Mouse (Mus musculus) right cerebral cortex, adult 2 months (tissue): ENCODE measurements at regions not wholly inside any gene's neighbourhood (a gene's known extent, or its start where the extent isn't known, plus 50 kb on each side); places are given as distances from the start of the nearest gene placed in this dataset.
A peak's percentile ranks its signal among the peaks of the same experiment; 100 is the strongest.

Source experiments
- DNase-seq, 2 experiments: peaks; one replicate each; pipeline ENCODE4 v3.0.0; 2021 to 2022; ENCODE audit warnings: low spot score in 2 of 2

GRCm38 (mm10) chr4:98282275-98282674, 100.8 kb downstream of the Tm2d1 start:
- DNase-seq, result no peak

DNA sequence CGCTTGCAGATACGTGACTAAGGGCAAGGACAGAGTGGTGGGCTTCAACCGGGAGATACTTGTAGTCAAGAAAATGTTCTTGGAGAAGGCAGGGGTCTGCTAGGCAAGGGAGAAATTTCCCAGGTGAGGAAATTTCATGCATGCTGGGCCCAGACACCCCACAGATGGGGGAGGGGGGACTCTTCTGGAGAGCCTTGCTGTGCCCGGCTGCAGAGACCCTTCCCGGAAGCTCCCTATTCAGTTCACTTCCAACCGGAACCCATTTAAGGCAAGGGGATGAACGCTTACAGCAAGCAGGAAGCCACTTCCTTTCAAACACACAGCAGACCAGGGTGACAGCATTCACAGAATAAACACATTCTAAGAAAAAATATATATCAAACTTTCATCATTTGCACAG, 124.8 kb downstream of the Tm2d1 start:
- no peak for DNase-seq

- no peak for DNase-seq
These were observed 125.4 kb downstream of the Tm2d1 start for GRCm38 (mm10) chr4:98257711-98258110.

- no peak for DNase-seq
These were observed 128.0 kb downstream of the Tm2d1 start for GRCm38 (mm10) chr4:98254856-98255853.

DNA sequence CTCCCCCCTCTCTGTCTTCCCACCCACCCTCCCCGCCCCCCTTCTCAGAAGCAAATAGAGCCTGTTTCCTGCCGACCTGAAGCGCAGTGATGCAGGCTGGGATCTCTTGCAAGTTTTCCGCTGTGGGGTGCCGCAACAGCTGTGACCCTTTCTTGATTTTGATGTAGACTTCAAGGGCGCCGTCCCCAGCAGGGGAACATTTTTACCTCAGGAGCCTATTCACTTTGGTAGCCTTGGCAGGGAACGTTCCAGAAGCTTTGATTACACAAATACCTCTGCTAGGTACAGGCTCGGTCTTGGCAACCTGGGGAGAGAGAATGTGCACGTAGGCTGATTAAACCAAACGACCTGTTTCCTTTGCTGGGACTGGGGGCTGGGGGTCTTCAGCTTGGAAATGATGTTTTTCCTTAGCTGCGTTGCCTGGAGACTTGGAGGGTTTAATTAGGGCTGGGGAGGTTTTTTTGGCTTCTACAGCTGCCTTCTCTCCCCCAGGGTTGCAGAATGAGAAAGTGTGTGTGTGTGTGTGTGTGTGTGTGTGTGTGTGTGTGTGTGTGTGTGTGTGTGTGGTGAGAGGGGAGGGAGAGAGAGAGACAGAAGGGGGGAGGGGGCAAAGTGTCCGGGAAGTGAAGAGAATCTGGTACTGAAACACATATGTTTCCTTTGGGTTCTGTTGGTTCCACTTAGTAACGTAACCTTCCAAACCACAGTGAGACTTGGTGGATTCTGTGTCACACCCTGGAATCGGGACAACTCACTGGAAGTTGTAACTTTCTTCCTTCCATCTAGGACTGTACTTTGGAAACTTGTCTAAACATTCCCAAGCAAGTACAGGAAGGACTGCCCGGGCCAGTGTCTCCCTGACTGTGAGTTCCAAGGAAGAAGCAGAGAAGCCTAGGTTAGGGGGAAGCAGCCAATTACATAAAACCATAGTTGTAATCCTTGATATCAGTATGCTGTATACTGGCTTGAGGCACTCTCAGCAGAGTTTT, 138.9 kb downstream of the Tm2d1 start:
- peak; percentile 49 to 53 for DNase-seq

GRCm38 (mm10) chr4:98243502-98243901, 139.6 kb downstream of the Tm2d1 start:
- DNase-seq, result peak; percentile 65 to 70

DNA sequence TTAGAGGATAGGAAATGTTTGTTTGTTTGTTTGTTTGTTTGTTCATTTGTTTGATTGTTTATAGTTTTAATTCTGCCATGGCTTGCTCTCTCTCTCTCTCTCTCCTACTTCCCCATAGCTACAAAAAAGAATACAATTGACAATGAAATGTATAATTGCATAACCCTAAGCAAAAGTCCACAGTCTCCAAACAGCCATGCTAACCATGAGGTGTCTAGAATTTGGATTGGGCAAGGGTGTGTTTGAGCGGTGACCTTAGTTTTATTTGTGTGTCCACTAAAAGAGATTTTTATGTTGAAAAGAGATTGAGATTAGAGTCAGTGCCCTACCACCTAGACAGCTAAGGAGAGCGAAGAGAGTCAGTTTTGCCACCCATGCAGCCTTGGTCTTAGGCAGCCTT, 141.2 kb downstream of the Tm2d1 start:
- DNase-seq, result no peak

- DNase-seq, result no peak
These were observed 142.8 kb downstream of the Tm2d1 start for GRCm38 (mm10) chr4:98240289-98240688.

DNA sequence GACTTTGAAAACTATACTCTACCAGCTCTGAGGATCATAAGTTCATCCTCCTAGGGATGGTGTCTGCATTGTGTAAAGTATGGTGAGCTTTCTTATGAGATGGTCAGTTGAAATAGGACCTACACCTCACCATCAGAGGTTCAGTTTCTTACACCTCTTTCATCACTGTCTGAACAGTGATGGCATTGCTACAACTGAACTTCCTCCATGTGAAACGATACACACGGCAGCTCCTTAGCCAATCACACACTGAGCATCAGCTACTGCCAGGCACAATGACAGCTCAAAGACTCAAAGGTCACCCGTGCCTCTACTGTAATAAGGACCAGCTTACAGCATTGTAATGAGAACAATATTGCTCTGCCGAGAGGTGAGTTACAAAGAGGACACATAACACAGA, 145.0 kb downstream of the Tm2d1 start:
- no peak for DNase-seq

GRCm38 (mm10) chr4:98237475-98237874, 145.6 kb downstream of the Tm2d1 start:
- DNase-seq, result peak in 1 of 2 experiments; percentile 5

DNA sequence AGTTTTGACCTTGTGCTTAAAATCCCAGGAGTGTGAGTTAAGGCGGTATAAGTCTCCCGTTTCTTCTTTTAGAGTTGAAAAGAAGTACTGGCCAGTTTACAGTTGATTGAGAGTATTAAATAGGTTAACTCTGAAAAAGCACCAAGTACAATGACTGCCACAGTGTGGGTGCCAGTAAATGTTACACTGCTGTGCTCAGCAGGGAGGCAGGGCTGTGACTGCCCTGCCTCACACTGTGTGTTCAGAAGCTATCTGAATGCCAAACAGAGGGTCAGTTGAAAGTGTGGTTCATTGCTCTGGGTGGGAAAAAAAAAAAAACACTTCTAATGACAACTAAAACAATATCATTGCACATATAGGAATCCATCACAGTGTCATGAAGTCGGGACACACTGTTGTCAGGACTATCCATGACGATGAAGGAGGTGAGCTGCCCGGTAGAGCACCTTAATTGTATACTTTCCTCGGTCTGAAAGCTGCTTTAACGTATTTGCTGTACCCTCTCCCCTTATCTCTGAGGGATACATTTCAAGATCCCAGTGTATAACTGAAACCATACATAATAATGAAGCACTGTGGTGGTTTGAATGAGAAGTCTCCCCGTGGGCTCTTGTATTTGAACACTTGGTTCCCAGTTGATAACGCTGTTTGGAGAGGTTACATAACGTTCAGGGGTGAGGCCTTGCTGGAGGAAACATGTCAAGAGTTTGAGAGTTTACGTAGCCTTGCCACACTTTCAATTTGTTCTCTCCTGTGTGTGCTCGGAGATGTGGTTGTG, 146.9 kb downstream of the Tm2d1 start:
- DNase-seq, result no peak

- no peak for DNase-seq
These were observed 154.9 kb downstream of the Tm2d1 start for GRCm38 (mm10) chr4:98228193-98228592.

- no peak for DNase-seq
These were observed 158.7 kb downstream of the Tm2d1 start for GRCm38 (mm10) chr4:98224366-98224765.

DNA sequence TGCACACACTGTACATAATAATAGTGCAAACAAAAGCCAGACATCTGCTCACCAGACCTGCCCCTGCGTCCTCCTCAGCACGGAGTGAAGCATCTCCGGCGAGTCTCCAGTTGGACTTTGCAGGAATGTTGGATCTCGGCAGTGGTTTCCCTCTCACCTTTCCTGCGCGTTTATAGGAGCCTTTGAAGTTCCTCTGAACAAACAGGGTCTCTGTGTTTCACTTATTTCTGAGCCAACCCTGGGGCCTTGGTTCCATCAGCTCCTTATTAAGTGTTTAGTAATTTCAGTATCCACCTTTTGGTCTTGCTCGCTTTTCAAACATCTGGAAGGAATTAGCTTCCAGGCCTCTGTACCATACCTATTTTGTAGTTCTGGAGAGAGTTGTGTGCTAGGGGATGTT, 159.7 kb downstream of the Tm2d1 start:
- DNase-seq, result no peak

DNA sequence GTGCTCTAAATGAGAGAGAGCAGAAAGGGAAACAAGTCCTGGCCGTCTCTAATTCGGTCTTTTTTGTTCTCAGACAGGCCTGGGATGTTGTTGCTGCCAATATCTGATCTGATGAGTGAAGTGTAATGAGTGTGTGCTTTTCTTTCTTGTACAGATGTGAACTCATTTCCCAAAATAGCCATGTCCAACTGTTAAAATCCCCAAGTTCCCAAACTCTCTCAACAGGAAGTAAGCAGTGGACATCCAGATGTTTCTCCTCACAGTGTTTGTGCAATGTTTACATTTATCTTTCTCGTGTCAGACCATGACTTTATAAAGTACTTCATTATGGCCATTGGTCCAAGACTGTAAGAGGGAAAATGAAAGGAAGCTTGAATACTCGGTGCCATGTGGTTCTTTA, 161.5 kb downstream of the Tm2d1 start:
- DNase-seq, result no peak

GRCm38 (mm10) chr4:98215218-98215617, 167.9 kb downstream of the Tm2d1 start:
- no peak for DNase-seq

GRCm38 (mm10) chr4:98207446-98207845, 175.7 kb downstream of the Tm2d1 start:
- no peak for DNase-seq

GRCm38 (mm10) chr4:98206245-98206970, 176.7 kb downstream of the Tm2d1 start:
- no peak for DNase-seq

- no peak for DNase-seq
These were observed 180.0 kb downstream of the Tm2d1 start for GRCm38 (mm10) chr4:98203129-98203528.

DNA sequence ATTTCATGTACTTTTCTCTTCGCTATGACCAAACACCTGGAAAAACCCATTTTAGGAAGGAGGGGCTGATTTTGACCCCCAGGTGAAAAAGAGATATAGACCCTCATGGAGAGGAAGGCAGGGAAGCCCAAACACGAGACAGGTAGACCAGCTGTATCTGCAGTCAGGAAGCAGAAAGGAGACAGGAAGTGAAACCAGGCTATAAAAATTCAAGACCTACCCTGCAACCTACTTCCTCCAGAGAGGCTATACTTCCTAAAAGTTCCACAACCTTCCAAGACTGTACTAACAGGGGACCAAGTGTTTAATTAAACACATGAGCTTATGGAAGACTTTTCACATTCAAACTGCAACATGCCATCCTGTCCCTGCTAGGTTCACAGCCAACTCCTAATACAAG, 180.9 kb downstream of the Tm2d1 start:
- DNase-seq, result no peak

DNA sequence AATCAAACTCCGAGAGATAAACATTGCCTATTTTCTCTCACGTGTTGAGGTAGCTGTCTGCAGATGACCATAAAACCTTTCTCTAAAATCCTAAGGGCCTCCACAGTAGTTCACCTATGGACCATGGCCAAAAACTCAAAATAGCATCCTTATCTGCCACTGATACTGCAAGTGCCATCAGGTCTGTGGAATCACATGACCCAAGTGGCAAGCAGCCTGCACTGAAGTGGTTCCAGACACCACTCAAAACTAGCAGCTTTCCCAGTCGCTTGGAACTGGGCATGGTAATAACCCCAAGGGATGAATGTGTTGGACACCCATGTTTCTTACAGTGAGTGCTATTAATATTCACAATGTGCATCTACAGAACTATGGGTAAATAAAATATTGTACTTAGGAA, 182.0 kb downstream of the Tm2d1 start:
- DNase-seq, result no peak
